Mouse (Mus musculus) kidney, postnatal 10 days (tissue): Measurements from ENCODE around the gene Pdia4.
"Not testable (repeated sequence)": the region's sequence is repeated elsewhere in the genome, so short reads cannot be mapped to it uniquely, and the experiment has no call there.

Experiments
- DNase-seq: peaks from one replicate; pipeline ENCODE4 v3.0.0; 2021; ENCODE audit warnings: mixed read lengths

Pdia4 gene

GRCm38 (mm10) chr6:47810181-47810580 is 3.0 kb downstream of the Pdia4 start:
- DNase-seq = no peak

GRCm38 (mm10) chr6:47809053-47809452 is 4.2 kb downstream of the Pdia4 start:
- no peak for DNase-seq

- DNase-seq = no peak
Observed at GRCm38 (mm10) chr6:47808545-47808944, 4.7 kb downstream of the Pdia4 start.

- no peak for DNase-seq
Observed at GRCm38 (mm10) chr6:47807419-47807818, 5.8 kb downstream of the Pdia4 start.

- DNase-seq = no peak
Observed at GRCm38 (mm10) chr6:47805520-47805919, 7.7 kb downstream of the Pdia4 start.

- DNase-seq = peak; percentile 80
Observed at GRCm38 (mm10) chr6:47799079-47799478, 14.2 kb downstream of the Pdia4 start.

- DNase-seq = peak; percentile 70
Observed at GRCm38 (mm10) chr6:47794106-47794830, 19.0 kb downstream of the Pdia4 start.

- no peak for DNase-seq
Observed at GRCm38 (mm10) chr6:47793284-47793683, 19.9 kb downstream of the Pdia4 start.

GRCm38 (mm10) chr6:47792533-47792932 is 20.7 kb downstream of the Pdia4 start:
- DNase-seq = no peak

- DNase-seq = peak; percentile 46
Observed at GRCm38 (mm10) chr6:47790745-47791144, 22.5 kb downstream of the Pdia4 start.

- DNase-seq = no peak
Observed at GRCm38 (mm10) chr6:47788821-47789220, 24.4 kb downstream of the Pdia4 start.

- peak; percentile 87 for DNase-seq
Observed at GRCm38 (mm10) chr6:47787941-47788736, 25.1 kb downstream of the Pdia4 start.

GRCm38 (mm10) chr6:47784707-47785412 is 28.4 kb downstream of the Pdia4 start:
- DNase-seq = no peak

- peak; percentile 35 for DNase-seq
Observed at GRCm38 (mm10) chr6:47781091-47781968, 31.9 kb downstream of the Pdia4 start.

GRCm38 (mm10) chr6:47780576-47781013 is 32.6 kb downstream of the Pdia4 start:
- DNase-seq = no peak

GRCm38 (mm10) chr6:47771760-47772159 is 41.5 kb downstream of the Pdia4 start:
- not testable (repeated sequence) for DNase-seq

GRCm38 (mm10) chr6:47771113-47771512 is 42.1 kb downstream of the Pdia4 start:
- DNase-seq = not testable (repeated sequence)

GRCm38 (mm10) chr6:47769861-47770260 is 43.4 kb downstream of the Pdia4 start:
- DNase-seq = not testable (repeated sequence)

GRCm38 (mm10) chr6:47768520-47768919 is 44.7 kb downstream of the Pdia4 start:
- not testable (repeated sequence) for DNase-seq

- not testable (repeated sequence) for DNase-seq
Observed at GRCm38 (mm10) chr6:47767355-47767754, 45.9 kb downstream of the Pdia4 start.

- DNase-seq = not testable (repeated sequence)
Observed at GRCm38 (mm10) chr6:47762686-47763085, 50.5 kb downstream of the Pdia4 start.

- peak; percentile 13 for DNase-seq
Observed at GRCm38 (mm10) chr6:47759406-47759805, 53.8 kb downstream of the Pdia4 start.
